Mouse (Mus musculus) granulocyte monocyte progenitor cell, adult 5-6 weeks (primary cell): Measurements from ENCODE around the gene Ccn2. TPM values are rescaled to one million over a fixed set of nuclear protein-coding genes. Genes with fewer than 3 reads are reported as not detected.

Experiments
- ATAC-seq: replicated peaks from 2 replicates; pipeline ENCODE4 v1.8.0; 2016; ENCODE audit warnings: mild to moderate bottlenecking, moderate TSS enrichment, inconsistent platforms; ENCODE audit not compliant: poor library complexity, severe bottlenecking
- total RNA-seq, 2 experiments: library from RNA; stranded (forward) in 1 of 2; stranded (reverse) in 1 of 2; fragments of 200-712, 200-1000 nt in 1 of 2; fragments of >200 nt in 1 of 2; fragmentation: Nextera tagmentation in 1 of 2; gene quantifications; 2 replicates each; pipeline ENCODE4 v1.2.3; 2014 to 2017

Gene Ccn2
- total RNA-seq, 2 experiments from 2014 or later, result not detected

DNA sequence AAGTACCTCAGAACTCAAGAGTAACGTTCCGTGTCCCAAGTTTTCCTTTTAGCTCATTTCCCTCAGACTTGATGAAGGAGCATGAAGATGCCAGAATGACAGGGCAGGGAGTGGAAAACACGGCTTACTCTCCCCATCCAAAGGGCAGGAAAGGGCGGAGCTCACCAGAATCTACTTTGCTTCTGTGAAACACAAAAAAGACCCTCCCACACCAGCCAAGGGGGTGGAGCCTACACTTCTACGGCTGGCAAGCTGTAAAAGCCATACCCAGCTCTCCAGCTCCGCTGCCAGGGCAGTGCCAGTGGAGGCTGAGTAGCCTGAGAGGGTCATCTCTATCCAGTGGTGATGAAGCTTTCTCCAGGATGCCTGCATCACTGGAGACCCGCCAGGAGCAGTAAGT, 44.4 kb downstream of the Ccn2 start:
- ATAC-seq, result no peak

DNA sequence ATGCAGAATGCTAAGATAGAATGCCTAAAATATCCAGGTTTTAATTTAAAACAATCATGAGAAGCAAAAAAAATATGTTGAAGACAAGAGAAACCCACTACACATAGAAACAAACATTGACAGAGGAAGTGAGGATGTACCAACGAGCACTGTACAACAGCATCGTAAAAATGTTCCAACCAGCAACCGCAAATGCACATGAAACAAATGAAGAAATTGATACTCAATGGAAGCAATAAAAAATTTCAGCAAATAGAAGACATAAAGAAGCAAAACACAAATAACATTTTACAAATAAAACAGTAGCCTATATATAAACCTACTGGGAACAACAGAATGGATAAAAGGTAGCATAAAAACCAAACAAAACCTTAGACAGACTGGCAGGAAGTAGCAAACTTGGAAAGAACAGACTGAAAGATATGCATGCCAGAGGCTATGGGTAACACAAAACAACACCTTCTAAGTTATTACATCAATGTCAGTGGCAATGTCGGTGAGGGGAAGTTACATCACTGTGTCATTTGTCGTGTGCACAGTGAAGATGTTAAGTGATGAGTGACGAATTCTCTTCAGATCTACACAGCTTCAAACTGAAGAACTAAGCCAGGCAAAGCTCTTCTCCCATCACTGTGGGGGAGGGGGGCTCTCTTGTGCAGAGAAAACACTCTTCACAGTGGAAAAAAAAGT, 45.1 kb downstream of the Ccn2 start:
- peak; percentile 34; the same call in 1 of the 2 replicates for ATAC-seq

DNA sequence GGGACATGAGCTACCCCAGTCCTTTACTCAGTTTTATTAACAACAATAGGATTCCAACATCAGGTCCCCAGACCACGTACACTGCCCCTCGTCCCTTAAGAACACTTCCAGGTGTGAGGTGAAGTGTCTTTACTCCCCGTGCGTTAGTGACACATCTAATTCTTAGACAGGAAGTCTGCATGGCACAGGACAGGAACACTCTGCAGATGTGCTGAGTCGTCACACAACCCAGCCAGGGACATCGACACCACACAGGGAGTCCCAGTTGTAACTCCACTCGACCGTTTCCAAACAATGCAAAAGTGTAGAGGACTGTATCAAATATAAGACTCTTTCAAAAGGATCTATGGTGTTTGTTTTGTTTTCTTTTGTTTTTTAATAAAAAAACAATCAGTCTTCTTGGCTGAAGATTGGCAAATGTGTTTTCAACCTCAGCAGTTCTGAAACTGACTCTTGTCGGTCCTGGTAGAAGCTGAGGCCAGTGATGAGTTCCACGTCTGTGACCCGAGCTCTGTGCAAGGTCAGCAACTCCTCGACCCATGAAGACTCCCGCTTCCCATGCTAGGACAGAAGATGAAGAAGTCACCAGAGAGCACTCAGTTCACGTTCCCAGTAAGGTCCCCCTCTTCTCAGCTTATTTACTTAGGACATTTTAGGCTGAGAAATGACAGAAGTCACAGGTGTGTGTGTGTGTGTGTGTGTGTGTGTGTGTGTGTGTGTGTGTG, 46.3 kb downstream of the Ccn2 start:
- ATAC-seq, result peak; percentile 22

DNA sequence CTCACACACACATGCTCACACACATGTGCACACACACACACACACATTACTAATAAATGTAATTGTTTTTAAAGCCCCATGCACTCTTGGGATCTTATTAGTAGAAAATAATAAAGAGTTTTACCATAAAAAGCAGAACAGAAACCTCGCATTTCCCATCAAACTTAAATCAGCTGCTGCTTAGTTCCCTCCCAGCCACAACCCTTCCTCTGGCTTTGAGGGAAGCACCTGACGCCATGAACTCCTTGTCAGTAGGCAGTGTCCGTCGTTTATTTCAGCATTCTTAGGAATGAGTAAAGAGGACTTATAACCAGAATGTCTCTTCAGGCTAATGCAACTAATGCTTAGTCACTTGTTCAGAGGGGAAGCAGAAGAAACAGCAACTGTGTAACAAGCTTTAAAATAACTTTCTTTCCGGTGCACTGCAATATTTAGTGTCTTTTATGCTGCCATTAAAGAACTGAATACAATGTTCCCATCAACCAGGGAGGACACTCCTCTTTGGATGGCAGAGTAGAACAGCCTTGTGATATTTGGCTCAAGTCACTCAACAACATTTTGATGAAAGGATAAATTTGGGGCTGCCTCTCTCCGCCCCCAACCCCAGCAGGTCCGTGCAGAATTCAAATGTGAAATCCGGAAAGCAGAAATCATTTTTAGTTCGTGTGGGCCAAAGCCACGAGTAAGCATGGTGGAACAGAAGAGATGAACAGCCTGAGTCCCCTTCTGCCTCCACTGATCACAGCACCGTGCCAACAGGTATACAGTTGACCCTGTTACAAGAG, 47.7 kb downstream of the Ccn2 start:
- peak; percentile 85 for ATAC-seq

DNA sequence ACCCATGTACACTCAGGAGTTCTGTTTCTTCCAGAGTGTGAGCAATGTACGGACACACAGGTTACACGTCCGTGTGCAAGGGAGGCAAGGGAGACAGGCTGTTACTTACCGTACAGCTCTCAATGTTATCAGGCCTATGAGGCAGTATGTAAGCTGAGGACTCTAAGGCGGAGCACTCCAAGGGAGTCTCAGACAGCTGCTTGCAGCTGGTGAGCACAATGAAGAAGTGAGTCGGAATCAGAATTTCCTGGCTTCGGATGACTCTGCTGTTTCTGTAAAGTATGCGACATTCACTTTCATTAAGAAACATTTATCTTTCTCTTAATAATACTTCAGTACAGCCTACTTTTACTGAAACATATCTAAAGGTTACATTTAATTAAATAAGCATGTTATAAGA, 49.9 kb downstream of the Ccn2 start:
- ATAC-seq, result no peak

Other genes starting within 250 kb of the Ccn2 start
- gene Enpp1, start 116.7 kb downstream of the Ccn2 start, total RNA-seq (2014; fragmentation: Nextera tagmentation), result 1.6 and 2.5 TPM in 2 replicates
- gene Enpp1, start 116.7 kb downstream of the Ccn2 start, total RNA-seq (2017), result 1.9 and 3.7 TPM in 2 replicates
- not detected in 2 replicates for gene Enpp3, start 247.4 kb downstream of the Ccn2 start, total RNA-seq (2014; fragmentation: Nextera tagmentation)
- gene Enpp3, start 247.4 kb downstream of the Ccn2 start, total RNA-seq (2017), result not detected in 2 replicates